Mouse (Mus musculus): ENCODE data around the gene Pbx1.

DNA sequence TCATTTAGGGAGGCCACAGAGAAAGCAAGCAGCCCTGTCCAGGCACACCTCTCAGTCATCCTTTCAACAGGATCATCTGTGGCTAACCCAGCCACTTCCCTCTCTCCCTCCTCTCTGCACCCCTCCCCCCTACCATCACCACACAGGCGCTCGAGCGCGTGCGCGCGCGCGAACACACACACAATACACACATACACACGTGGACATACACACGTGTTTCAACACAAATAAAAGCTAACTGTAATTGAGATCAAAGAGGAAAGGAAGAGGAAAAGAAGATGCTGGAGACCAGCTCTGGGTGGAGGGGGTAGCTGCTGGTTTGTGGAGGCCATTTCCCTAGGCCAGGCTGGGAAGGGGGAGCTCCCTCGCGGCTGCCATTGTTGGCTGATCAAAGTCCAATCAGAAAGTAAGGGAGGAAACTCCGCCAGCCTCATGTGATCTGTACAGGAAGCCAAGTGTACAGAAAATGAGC lies 75.1 kb downstream of the Pbx1 start:
- TF ChIP-seq CTCF (conservative IDR thresholded peaks at IDR 0.05; ENCODE audit: low read length) (no peak), NANOG (IDR thresholded peaks at IDR 0.05; ENCODE audit: borderline replicate concordance, low read length) (no peak)
